Mouse (Mus musculus) lung, embryonic 16.5 days (tissue): ENCODE measurements around the gene Parn. TPM values are rescaled to one million over a fixed set of nuclear protein-coding genes. Genes with fewer than 3 reads are reported as not detected.

ENCODE experiments used
- ATAC-seq: fragments of 200-750 bp; cut with Nextera tagmentation; 2 replicates; pipeline ENCODE4 v1.8.0; 2017; ENCODE audit warnings: low read depth, mild to moderate bottlenecking, moderate library complexity
- H3K27ac ChIP-seq: fragments of 300-500 bp; sonication (generic); 2 replicates; pipeline ENCODE4 v1.5.1; 2014; ENCODE audit warnings: mild to moderate bottlenecking, control low read depth, low read length
- H3K27me3 ChIP-seq: fragments of 300-500 bp; sonication (generic); 2 replicates; pipeline ENCODE4 v1.6.1; 2014; ENCODE audit warnings: low read depth, low read length, mixed read lengths; ENCODE audit not compliant: control insufficient read depth, insufficient read depth
- H3K36me3 ChIP-seq: fragments of 300-500 bp; sonication (generic); 2 replicates; pipeline ENCODE4 v1.6.1; 2014; ENCODE audit warnings: low read length; ENCODE audit not compliant: control insufficient read depth, insufficient read depth
- H3K4me1 ChIP-seq: fragments of 300-500 bp; sonication (generic); replicated peaks from 2 replicates; pipeline ENCODE4 v1.6.1; 2014; ENCODE audit warnings: low read length, mixed read lengths; ENCODE audit not compliant: control insufficient read depth, insufficient read depth
- H3K4me2 ChIP-seq: fragments of 300-500 bp; sonication (generic); 2 replicates; pipeline ENCODE4 v1.6.1; 2014; ENCODE audit warnings: low read depth, low read length, control low read depth
- H3K4me3 ChIP-seq: fragments of 300-500 bp; sonication (generic); 2 replicates; pipeline ENCODE4 v1.5.1; 2014; ENCODE audit warnings: mild to moderate bottlenecking, low read length, control low read depth
- H3K9ac ChIP-seq: fragments of 300-500 bp; sonication (generic); 2 replicates; pipeline ENCODE4 v1.6.1; 2014; ENCODE audit warnings: low read length, control low read depth
- H3K9me3 ChIP-seq: fragments of 300-500 bp; sonication (generic); 2 replicates; pipeline ENCODE4 v1.6.1; 2016; ENCODE audit warnings: low read length; ENCODE audit not compliant: control insufficient read depth
- WGBS: fragments of 180-500 bp; shearing (Covaris S2); extraction: QIAGEN DNeasy Blood & Tissue Kit; methylation state at CpG from one replicate; pipeline ENCODE4 v1.1.7; 2014; 5-methylcytosine and 5-hydroxymethylcytosine counted together
- polyA plus RNA-seq: library from polyadenylated mRNA; unstranded; fragments of >200 nt; fragmentation: Nextera tagmentation; extraction: Ambion mirVana; gene quantifications from 2 replicates; pipeline ENCODE4 v1.2.1, GENCODE M21; 2015

Parn gene
- 43.0 and 44.1 TPM in 2 replicates for polyA plus RNA-seq

DNA sequence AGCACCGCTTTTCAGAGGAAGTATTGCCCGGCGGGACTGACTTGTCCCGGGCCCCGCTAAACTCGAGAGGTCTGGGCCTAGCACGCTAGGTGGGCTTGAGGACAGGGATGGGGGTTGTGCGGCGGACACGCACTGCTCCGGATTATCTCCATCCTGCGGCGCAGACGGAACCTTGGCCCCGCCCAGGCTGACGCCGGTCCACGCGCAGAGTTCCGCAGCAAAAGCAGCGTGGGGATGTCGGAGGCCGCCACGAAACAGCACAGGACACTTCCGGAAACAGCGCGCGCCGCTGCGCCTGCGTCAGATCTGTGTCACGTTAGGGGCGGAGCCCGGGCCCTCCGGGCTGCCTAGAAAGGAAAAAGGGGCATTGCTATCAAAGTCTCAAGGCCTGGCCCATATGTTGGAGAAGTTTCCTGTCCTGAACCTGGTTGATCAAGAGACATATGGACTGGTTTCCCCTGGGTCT is at the start of gene Parn:
Parn (minus strand) TSS at position 293 of the 466 bp plus-strand sequence.
- Histone ChIP-seq H3K9me3 (no peaks in the 10 kb centered on the region), H3K4me1 (peaks cover 3% of the 10 kb centered on the region), H3K36me3 (0 out of 2 replicates have a peak, but pooled peaks cover 5% of the 10 kb centered on the region), H3K9ac (peak within 1 kb of the TSS; percentile 86), H3K4me2 (peak within 1 kb of the TSS; percentile 74), H3K4me3 (peak within 1 kb of the TSS; percentile 83), H3K27me3 (no peaks in the 10 kb centered on the region), H3K27ac (peak within 1 kb of the TSS; percentile 73)
- peak; percentile 88 for ATAC-seq
- WGBS, result under 1% methylated on average over 35 of the region's 35 CpGs

DNA sequence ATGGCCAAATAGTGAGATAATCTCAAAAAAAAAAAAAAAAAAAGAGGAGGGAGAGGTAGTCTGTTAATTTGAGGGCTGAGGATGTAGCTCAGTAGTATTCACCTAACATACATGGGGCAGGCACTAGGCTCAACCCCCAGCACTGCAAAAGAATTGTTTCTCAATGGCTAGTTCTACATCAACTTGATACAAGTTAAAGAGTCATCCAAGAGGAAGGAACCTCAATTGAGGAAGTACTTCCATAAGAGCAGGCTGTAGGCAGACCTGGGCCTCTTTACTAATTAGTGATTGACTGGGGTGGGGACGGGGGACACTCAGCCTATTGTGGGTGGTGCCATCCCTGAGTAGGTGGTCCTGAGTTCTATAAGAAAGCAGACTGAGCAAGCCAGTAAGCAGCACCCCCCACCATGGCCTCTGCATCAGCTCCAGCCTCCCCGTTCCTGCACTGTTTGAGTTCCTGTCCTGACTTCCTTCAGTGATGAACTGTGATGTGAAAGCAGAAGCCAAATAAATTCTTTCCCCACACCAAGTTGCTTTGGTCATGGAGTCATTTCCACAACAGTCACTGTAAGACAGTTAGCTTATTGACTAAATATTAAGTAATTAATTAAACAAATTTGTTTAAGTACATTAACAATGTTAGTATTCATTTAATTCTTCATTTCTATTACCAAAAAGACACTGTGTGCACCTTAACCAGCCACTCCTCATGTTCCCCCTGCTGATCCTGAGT is 49.0 kb upstream of the Parn start:
- Histone ChIP-seq H3K36me3 (no peaks in the 10 kb centered on the region), H3K4me3 (no peak overlapping the region), H3K4me2 (no peak overlapping the region), H3K9ac (no peak overlapping the region), H3K4me1 (no peaks in the 10 kb centered on the region), H3K27me3 (no peaks in the 10 kb centered on the region), H3K27ac (no peak overlapping the region), H3K9me3 (no peaks in the 10 kb centered on the region)
- 61% methylated on average over 2 of the region's 2 CpGs for WGBS
- no peak for ATAC-seq

DNA sequence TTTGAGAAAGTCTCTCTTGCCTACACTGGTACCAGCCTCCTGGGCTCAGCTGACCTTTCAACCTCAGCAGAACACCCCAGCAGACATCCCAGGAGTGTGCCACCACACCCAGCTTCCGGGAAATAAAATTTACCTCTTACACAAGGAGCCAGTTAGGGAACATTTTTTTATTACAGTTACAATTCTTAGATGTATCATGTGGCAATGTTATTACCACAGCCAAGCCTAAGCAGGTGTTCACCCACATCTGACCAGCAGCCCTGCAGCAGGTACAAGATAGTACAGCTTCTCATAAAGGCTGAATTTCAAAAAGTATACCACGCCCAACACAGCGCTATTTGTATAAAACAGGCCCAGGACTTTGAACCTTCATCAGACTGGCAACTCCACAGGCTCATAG is 46.9 kb upstream of the Parn start:
- H3K9ac ChIP-seq, result no peak overlapping the region
- H3K4me3 ChIP-seq, result no peak overlapping the region
- no peaks in the 10 kb centered on the region for H3K27me3 ChIP-seq
- no peaks in the 10 kb centered on the region for H3K36me3 ChIP-seq
- 76% methylated on average over 3 of the region's 3 CpGs for WGBS
- no peaks in the 10 kb centered on the region for H3K9me3 ChIP-seq
- no peak overlapping the region for H3K4me2 ChIP-seq
- no peaks in the 10 kb centered on the region for H3K4me1 ChIP-seq
- no peak overlapping the region for H3K27ac ChIP-seq
- ATAC-seq, result no peak

DNA sequence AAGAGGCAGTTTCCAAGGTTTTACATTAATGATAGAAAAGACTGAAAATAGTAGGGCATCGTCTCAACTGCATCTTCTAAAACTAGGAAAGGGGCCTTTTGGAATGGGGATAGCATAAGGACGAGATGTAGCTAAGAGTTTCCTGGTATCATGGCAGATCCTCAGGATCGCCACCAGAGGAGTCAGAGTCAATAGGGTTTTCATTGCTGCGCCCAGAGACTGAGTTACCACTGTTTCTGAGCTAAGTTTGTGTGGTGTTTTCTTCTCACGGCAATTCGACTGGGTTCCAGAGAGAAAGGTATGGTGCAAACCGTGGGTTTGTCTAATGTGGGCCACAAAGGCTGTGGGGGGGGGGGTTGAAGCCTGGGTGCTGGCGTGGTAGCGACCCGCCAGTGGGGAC is 36.7 kb upstream of the Parn start:
- no peak overlapping the region for H3K4me2 ChIP-seq
- H3K4me1 ChIP-seq, result no peaks in the 10 kb centered on the region
- peaks cover 9% of the 10 kb centered on the region for H3K36me3 ChIP-seq
- no peak overlapping the region for H3K4me3 ChIP-seq
- WGBS, result 91% methylated on average over 10 of the region's 10 CpGs
- H3K27me3 ChIP-seq, result no peaks in the 10 kb centered on the region
- no peak overlapping the region for H3K27ac ChIP-seq
- H3K9ac ChIP-seq, result no peak overlapping the region
- ATAC-seq, result no peak
- no peaks in the 10 kb centered on the region for H3K9me3 ChIP-seq

DNA sequence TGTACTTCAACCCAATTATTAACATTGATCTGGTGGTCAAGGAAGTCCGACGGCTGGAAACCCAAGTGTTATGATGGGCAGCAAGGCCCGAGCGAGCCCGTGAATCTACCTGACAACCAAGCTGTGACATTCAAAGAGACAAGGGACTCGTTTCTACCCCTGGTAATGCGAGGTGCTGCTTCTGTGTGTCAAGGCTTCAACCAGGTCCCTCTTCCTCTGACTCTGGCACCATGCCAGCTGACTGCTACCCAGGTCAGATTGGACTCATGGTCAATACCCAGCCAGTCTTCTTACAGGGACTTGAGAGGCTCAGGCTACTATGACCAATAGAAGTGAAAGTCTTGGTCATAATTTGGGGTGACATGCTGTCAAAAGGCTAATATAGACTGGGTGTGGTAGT is 34.2 kb upstream of the Parn start:
- WGBS, result 87% methylated on average over 7 of the region's 7 CpGs
- no peak overlapping the region for H3K4me2 ChIP-seq
- no peak for ATAC-seq
- no peak overlapping the region for H3K4me3 ChIP-seq
- no peaks in the 10 kb centered on the region for H3K9me3 ChIP-seq
- H3K27me3 ChIP-seq, result no peaks in the 10 kb centered on the region
- peaks cover 25% of the 10 kb centered on the region for H3K36me3 ChIP-seq
- no peaks in the 10 kb centered on the region for H3K4me1 ChIP-seq
- H3K9ac ChIP-seq, result no peak overlapping the region
- no peak overlapping the region for H3K27ac ChIP-seq

DNA sequence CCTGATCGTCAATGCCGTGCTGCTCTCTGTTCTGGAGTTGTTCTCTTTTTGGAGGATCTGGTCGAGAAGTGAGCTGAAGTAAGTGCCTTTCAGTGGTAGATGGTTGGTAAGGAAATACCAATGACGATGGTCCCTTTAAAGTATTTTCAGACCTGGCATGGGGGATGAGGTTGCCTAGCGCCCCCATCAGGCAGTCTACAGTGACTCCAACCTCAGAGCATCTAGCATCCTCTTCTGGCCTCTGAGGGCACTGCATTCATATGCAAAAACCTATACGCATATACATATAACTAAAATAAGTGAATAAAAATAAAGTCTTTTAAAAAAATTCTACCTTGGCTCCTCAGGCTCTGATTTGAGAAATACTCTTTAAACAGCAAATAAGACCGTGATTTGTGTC is 31.0 kb upstream of the Parn start:
- 87% methylated on average over 7 of the region's 7 CpGs for WGBS
- H3K4me1 ChIP-seq, result no peaks in the 10 kb centered on the region
- no peak overlapping the region for H3K4me3 ChIP-seq
- no peak overlapping the region for H3K27ac ChIP-seq
- H3K36me3 ChIP-seq, result peaks cover 27% of the 10 kb centered on the region
- no peak overlapping the region for H3K4me2 ChIP-seq
- no peak for ATAC-seq
- no peaks in the 10 kb centered on the region for H3K27me3 ChIP-seq
- H3K9ac ChIP-seq, result no peak overlapping the region
- no peaks in the 10 kb centered on the region for H3K9me3 ChIP-seq

DNA sequence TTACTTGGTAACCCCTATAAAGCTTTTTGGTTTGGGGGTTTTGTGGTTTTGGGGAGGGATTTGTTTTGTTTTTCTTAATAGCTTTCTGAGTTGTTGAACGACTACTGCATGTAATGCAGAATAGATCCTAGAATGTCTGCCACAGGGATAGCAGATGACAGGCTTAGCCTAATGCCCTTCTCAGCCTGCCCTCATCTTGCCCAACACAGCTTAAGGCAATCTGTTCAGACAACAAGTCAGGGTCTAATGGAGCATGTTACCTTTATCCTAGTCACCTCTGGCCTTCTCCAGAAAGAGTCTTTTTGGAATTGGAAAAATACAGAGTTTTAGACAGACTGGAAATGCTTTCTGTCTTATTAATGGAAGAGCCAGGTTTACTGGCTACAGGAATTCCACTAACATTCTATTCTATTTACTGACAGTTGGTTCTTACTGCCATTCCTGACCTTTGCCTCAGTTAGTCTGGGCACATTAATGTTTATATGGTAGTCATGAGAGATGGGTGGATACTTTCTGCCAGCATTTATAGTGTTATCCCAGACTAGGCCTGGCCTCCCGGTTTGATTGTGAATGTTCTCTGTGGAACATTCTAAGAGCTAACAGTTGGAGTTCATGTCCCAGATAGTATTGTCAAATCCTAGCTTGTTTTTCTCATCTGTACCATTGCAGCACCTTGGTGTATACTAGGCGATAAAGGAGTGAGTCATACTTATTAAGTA is 10.8 kb upstream of the Parn start:
- H3K4me1 ChIP-seq, result no peaks in the 10 kb centered on the region
- H3K4me2 ChIP-seq, result no peak overlapping the region
- no peaks in the 10 kb centered on the region for H3K27me3 ChIP-seq
- no peak overlapping the region for H3K4me3 ChIP-seq
- peaks cover 7% of the 10 kb centered on the region; the same call in 1 of the 2 replicates for H3K36me3 ChIP-seq
- 83% methylated on average over 3 of the region's 3 CpGs for WGBS
- no peaks in the 10 kb centered on the region for H3K9me3 ChIP-seq
- no peak for ATAC-seq
- no peak overlapping the region for H3K27ac ChIP-seq
- H3K9ac ChIP-seq, result no peak overlapping the region

DNA sequence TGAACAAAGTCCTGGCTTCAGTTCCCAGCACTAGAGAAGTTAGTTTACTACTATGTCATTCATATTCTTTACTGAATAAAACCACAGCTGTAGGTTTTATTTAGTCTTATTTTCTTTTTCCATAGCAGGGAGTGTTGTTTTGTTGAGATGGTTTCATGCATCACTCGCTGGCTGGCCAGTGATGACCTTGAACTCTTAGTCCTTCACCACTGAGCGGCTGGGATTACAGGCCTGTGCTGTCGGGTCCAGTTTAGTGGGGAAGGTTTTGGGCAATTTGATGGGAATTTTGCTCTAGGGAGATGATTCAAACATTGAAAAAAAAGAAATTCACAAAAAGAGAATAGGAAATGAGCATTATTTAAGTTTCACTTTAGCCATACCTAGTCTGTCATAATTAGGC is 6.5 kb upstream of the Parn start:
- WGBS, result 86% methylated on average over 3 of the region's 3 CpGs

DNA sequence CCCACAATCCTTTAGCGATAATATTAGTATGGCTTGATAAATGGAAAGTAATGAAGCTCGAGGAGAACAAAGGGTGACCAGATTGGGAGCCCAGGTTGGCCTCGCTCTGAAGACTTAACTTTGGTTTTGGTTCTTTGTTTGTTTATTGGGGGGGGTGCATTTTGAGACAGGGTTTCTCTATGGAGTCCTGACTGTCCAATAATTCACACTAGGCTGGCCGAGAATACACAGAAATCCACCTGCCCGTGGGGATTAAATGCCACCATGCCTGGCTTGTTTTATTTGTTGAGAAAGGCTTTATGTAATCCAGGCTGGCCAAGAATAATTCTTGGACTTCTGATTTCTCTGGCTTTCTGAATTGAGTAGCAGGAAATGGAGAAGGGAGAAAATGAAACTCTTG is 5.1 kb upstream of the Parn start:
- 73% methylated on average over 5 of the region's 5 CpGs for WGBS
- ATAC-seq, result no peak
- Histone ChIP-seq H3K27ac (no peak overlapping the region), H3K27me3 (no peaks in the 10 kb centered on the region), H3K9ac (no peak overlapping the region), H3K4me3 (peak overlapping the region; percentile 99; the same call in 1 of the 2 replicates), H3K4me1 (peaks cover 6% of the 10 kb centered on the region), H3K9me3 (no peaks in the 10 kb centered on the region), H3K4me2 (peak overlapping the region; percentile 79), H3K36me3 (peaks cover 7% of the 10 kb centered on the region; the same call in 1 of the 2 replicates)

More for the DNA sequence above, 6.5 kb upstream of the Parn start:
- no peak overlapping the region for H3K4me3 ChIP-seq
- H3K4me1 ChIP-seq, result peaks cover 6% of the 10 kb centered on the region
- no peak overlapping the region for H3K4me2 ChIP-seq
- no peak overlapping the region for H3K27ac ChIP-seq
- ATAC-seq, result no peak
- no peak overlapping the region for H3K9ac ChIP-seq
- H3K36me3 ChIP-seq, result peaks cover 7% of the 10 kb centered on the region; the same call in 1 of the 2 replicates
- no peaks in the 10 kb centered on the region for H3K27me3 ChIP-seq
- H3K9me3 ChIP-seq, result no peaks in the 10 kb centered on the region
